Mouse (Mus musculus): ENCODE data around the gene Vmn2r43. TPM values are rescaled to one million over a fixed set of nuclear protein-coding genes. Genes with fewer than 3 reads are reported as not detected.
"Not testable (repeated sequence)": the region's sequence is repeated elsewhere in the genome, so short reads cannot be mapped to it uniquely, and the experiment has no call there.

Gene Vmn2r43
- not detected in 2 replicates for polyA plus RNA-seq (2016; fragmentation: Nextera tagmentation; extraction: Ambion mirVana)

DNA sequence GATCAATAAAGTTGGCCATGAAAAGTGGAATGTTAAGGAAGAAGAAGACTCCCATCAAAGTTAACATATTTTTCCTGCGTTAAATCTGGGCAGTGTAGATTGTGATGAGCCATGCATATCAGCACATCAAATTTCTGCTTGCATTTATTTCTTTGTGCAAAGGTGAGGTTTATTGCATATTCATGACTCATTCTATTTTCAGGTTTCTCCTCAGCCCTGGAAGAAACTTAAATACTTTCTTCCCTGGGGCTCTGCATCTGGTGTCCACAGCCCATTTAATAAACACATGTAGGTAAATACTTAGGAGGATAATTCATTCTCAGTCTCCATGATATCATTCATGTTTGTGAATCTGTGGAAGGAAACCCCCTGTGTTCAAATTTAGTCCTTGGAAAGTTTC, at the start of gene Vmn2r43:
Vmn2r43 (minus strand) TSS at position 101 of the 400 bp plus-strand sequence.
- not testable (repeated sequence) for H3K27me3 ChIP-seq (ENCODE audit: insufficient read depth, poor library complexity, severe bottlenecking); H3K4me3 ChIP-seq; H3K9me3 ChIP-seq; H3K36me3 ChIP-seq; DNase-seq (ENCODE audit: low spot score); H3K27ac ChIP-seq; H3K4me1 ChIP-seq (replicated peaks)
- no CpG with 5 or more reads among the region's 1 CpGs for WGBS

DNA sequence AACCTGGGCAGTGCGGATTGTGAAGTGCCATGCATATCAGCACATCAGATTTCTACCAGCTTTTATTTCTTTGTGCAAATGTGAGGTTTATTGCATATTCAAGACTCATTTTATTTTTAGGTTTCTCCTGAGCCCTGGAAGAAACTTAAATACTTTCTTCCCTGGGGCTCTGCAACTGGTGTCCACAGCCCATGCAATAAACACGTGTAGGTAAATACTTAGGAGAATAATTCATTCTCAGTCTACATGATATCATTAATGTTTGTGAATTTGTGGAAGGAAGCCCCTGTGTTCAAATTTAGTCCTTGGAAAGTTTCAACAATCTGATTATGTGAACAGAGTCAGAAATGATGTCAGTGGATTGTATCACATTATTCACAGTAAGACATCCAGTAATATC, 60.2 kb downstream of the Vmn2r43 start, which contains the start of gene Vmn2r42:
Vmn2r42 (minus strand) TSS at position 101 of the 400 bp plus-strand sequence.
- not testable (repeated sequence) for H3K27me3 ChIP-seq (ENCODE audit: insufficient read depth, poor library complexity, severe bottlenecking); H3K36me3 ChIP-seq; H3K4me1 ChIP-seq (replicated peaks); H3K9me3 ChIP-seq; DNase-seq (ENCODE audit: low spot score); H3K27ac ChIP-seq; H3K4me3 ChIP-seq
- no CpG with 5 or more reads among the region's 2 CpGs for WGBS

Other genes with a start within 250 kb of the Vmn2r43 start
- not detected in 2 replicates for gene Vmn2r41, start 98.9 kb downstream of the Vmn2r43 start, polyA plus RNA-seq (2016; fragmentation: Nextera tagmentation; extraction: Ambion mirVana)
- gene Vmn2r42, start 60.3 kb downstream of the Vmn2r43 start, polyA plus RNA-seq (2016; fragmentation: Nextera tagmentation; extraction: Ambion mirVana): not detected in 2 replicates
- not detected in 2 replicates for gene Vmn2r44, start 122.7 kb upstream of the Vmn2r43 start, polyA plus RNA-seq (2016; fragmentation: Nextera tagmentation; extraction: Ambion mirVana)
- not detected in 2 replicates for gene Vmn2r45, start 228.5 kb upstream of the Vmn2r43 start, polyA plus RNA-seq (2016; fragmentation: Nextera tagmentation; extraction: Ambion mirVana)